Mouse (Mus musculus) hindbrain, postnatal 0 days (tissue): ENCODE measurements around the gene Abca13. TPM values are rescaled to one million over a fixed set of nuclear protein-coding genes. Genes with fewer than 3 reads are reported as not detected.
A peak's percentile ranks its signal among the peaks of the same experiment; 100 is the strongest.

ENCODE experiments used
- ATAC-seq: fragments of 200-750 bp; cut with Nextera tagmentation; 2 replicates; pipeline ENCODE4 v1.8.0; 2017; ENCODE audit warnings: mild to moderate bottlenecking, moderate TSS enrichment, moderate library complexity
- DNase-seq: peaks from one replicate; pipeline ENCODE4 v3.0.0-alpha.2; 2015; ENCODE audit warnings: low spot score
- H3K27ac ChIP-seq: fragments of 300-500 bp; sonication (generic); 2 replicates; pipeline ENCODE4 v1.5.1; 2014; ENCODE audit warnings: mild to moderate bottlenecking
- H3K27me3 ChIP-seq: fragments of 300-500 bp; sonication (generic); 2 replicates; pipeline ENCODE4 v1.6.1; 2014; ENCODE audit warnings: low read length, mixed read lengths; ENCODE audit not compliant: insufficient read depth
- H3K36me3 ChIP-seq: fragments of 300-500 bp; sonication (generic); 2 replicates; pipeline ENCODE4 v1.6.1; 2014; ENCODE audit warnings: low read length, mixed read lengths; ENCODE audit not compliant: insufficient read depth
- H3K4me1 ChIP-seq: fragments of 300-500 bp; sonication (generic); 2 replicates; pipeline ENCODE4 v1.6.1; 2014; ENCODE audit warnings: antibody characterized with exemption, low read length, mixed read lengths; ENCODE audit not compliant: insufficient read depth
- H3K4me2 ChIP-seq: fragments of 300-500 bp; sonication (generic); 2 replicates; pipeline ENCODE4 v1.6.1; 2014; ENCODE audit warnings: low read depth, mild to moderate bottlenecking, low read length, moderate library complexity, mixed read lengths
- H3K4me3 ChIP-seq: fragments of 300-500 bp; sonication (generic); 2 replicates; pipeline ENCODE4 v1.5.1; 2014; ENCODE audit warnings: low read length
- H3K9ac ChIP-seq: fragments of 300-500 bp; sonication (generic); replicated peaks from 2 replicates; pipeline ENCODE4 v1.6.1; 2014; ENCODE audit warnings: mild to moderate bottlenecking, low read length, moderate library complexity, mixed read lengths
- H3K9me3 ChIP-seq: fragments of 300-500 bp; sonication (generic); 2 replicates; pipeline ENCODE4 v1.6.1; 2016; ENCODE audit warnings: low read length, mixed read lengths
- CTCF ChIP-seq: IDR thresholded peaks from 2 replicates; pipeline ENCODE4 v1.5.1; 2016; ENCODE audit warnings: antibody characterized with exemption, control low read depth, low read depth
- WGBS: fragments of 180-500 bp; shearing (Covaris S2); extraction: QIAGEN DNeasy Blood & Tissue Kit; methylation state at CpG from one replicate; pipeline ENCODE4 v1.1.7; 2014; 5-methylcytosine and 5-hydroxymethylcytosine counted together
- polyA plus RNA-seq: library from polyadenylated mRNA; unstranded; fragments of >200 nt; fragmentation: Nextera tagmentation; extraction: Ambion mirVana; gene quantifications from 2 replicates; pipeline ENCODE4 v1.2.1, GENCODE M21; 2015
- total RNA-seq: library from RNA; depleted of rRNA; stranded (reverse); fragments of >200 nt; gene quantifications from 2 replicates; pipeline ENCODE4 v1.2.3, GENCODE M21; 2014

The Abca13 gene
- total and polyA plus RNA-seq, 2 experiments from 2014 or later: 0.04 to 0.05 TPM

- H3K27me3 ChIP-seq: no peaks in the 10 kb centered on the region
- DNase-seq (no peak), ATAC-seq (no peak)
- H3K4me1 ChIP-seq: no peaks in the 10 kb centered on the region
- H3K9me3 ChIP-seq: no peaks in the 10 kb centered on the region
- no peak for TF ChIP-seq CTCF
- no peak overlapping the region for H3K4me3 ChIP-seq
- no peak overlapping the region for H3K4me2 ChIP-seq
- 82% methylated on average over 3 of the region's 3 CpGs for WGBS
- H3K9ac ChIP-seq: no peak overlapping the region
- H3K36me3 ChIP-seq: no peaks in the 10 kb centered on the region
- no peak overlapping the region for H3K27ac ChIP-seq
Observed at GRCm38 (mm10) chr11:9601096-9601495, 409.4 kb downstream of the Abca13 start.

- H3K4me3 ChIP-seq: no peak overlapping the region
- WGBS: 84% methylated on average over 4 of the region's 4 CpGs
- H3K36me3 ChIP-seq: no peaks in the 10 kb centered on the region
- H3K9me3 ChIP-seq: no peaks in the 10 kb centered on the region
- no peak overlapping the region for H3K9ac ChIP-seq
- H3K27ac ChIP-seq: no peak overlapping the region
- ATAC-seq (no peak), DNase-seq (no peak)
- H3K4me1 ChIP-seq: no peaks in the 10 kb centered on the region
- no peak for TF ChIP-seq CTCF
- no peaks in the 10 kb centered on the region for H3K27me3 ChIP-seq
- H3K4me2 ChIP-seq: no peak overlapping the region
Observed at GRCm38 (mm10) chr11:9602137-9602536, 410.4 kb downstream of the Abca13 start.

- no peak overlapping the region for H3K9ac ChIP-seq
- ATAC-seq (no peak), DNase-seq (no peak)
- H3K4me1 ChIP-seq: no peaks in the 10 kb centered on the region
- no peaks in the 10 kb centered on the region for H3K9me3 ChIP-seq
- no peak for TF ChIP-seq CTCF
- H3K27me3 ChIP-seq: no peaks in the 10 kb centered on the region
- no peak overlapping the region for H3K27ac ChIP-seq
- no peak overlapping the region for H3K4me3 ChIP-seq
- no peaks in the 10 kb centered on the region for H3K36me3 ChIP-seq
- H3K4me2 ChIP-seq: no peak overlapping the region
Observed at GRCm38 (mm10) chr11:9608249-9608648, 416.5 kb downstream of the Abca13 start.

- H3K36me3 ChIP-seq: no peaks in the 10 kb centered on the region
- WGBS: 54% methylated on average over 3 of the region's 3 CpGs
- H3K9ac ChIP-seq: no peak overlapping the region
- TF ChIP-seq CTCF: no peak
- no peaks in the 10 kb centered on the region for H3K9me3 ChIP-seq
- DNase-seq: no peak
- no peaks in the 10 kb centered on the region for H3K4me1 ChIP-seq
- no peak overlapping the region for H3K27ac ChIP-seq
- no peak overlapping the region for H3K4me2 ChIP-seq
- ATAC-seq: no peak
- no peaks in the 10 kb centered on the region for H3K27me3 ChIP-seq
- H3K4me3 ChIP-seq: no peak overlapping the region
Observed at GRCm38 (mm10) chr11:9609075-9609474, 417.3 kb downstream of the Abca13 start.

GRCm38 (mm10) chr11:9616133-9616532 lies 424.4 kb downstream of the Abca13 start:
- 44% methylated on average over 2 of the region's 2 CpGs for WGBS
- DNase-seq (no peak), ATAC-seq (no peak)
- H3K9me3 ChIP-seq: no peaks in the 10 kb centered on the region
- TF ChIP-seq CTCF: no peak
- H3K27me3 ChIP-seq: no peaks in the 10 kb centered on the region
- no peaks in the 10 kb centered on the region for H3K4me1 ChIP-seq
- no peak overlapping the region for H3K27ac ChIP-seq
- H3K4me3 ChIP-seq: no peak overlapping the region
- no peaks in the 10 kb centered on the region for H3K36me3 ChIP-seq
- no peak overlapping the region for H3K9ac ChIP-seq
- no peak overlapping the region for H3K4me2 ChIP-seq

- H3K27me3 ChIP-seq: no peaks in the 10 kb centered on the region
- no peaks in the 10 kb centered on the region for H3K36me3 ChIP-seq
- no peak overlapping the region for H3K9ac ChIP-seq
- DNase-seq (peak; percentile 11), ATAC-seq (no peak)
- H3K4me3 ChIP-seq: no peak overlapping the region
- H3K9me3 ChIP-seq: no peaks in the 10 kb centered on the region
- TF ChIP-seq CTCF: no peak
- no peak overlapping the region for H3K27ac ChIP-seq
- 30% methylated on average over 1 of the region's 1 CpGs for WGBS
- H3K4me2 ChIP-seq: no peak overlapping the region
- H3K4me1 ChIP-seq: no peaks in the 10 kb centered on the region
Observed at GRCm38 (mm10) chr11:9616665-9617064, 424.9 kb downstream of the Abca13 start.

GRCm38 (mm10) chr11:9619986-9620385 lies 428.2 kb downstream of the Abca13 start:
- WGBS: 61% methylated on average over 1 of the region's 1 CpGs
- ATAC-seq (no peak), DNase-seq (no peak)
- Histone ChIP-seq H3K27ac (no peak overlapping the region), H3K9ac (no peak overlapping the region), H3K9me3 (no peaks in the 10 kb centered on the region), H3K4me2 (no peak overlapping the region), H3K4me1 (no peaks in the 10 kb centered on the region), H3K36me3 (no peaks in the 10 kb centered on the region), H3K4me3 (no peak overlapping the region), H3K27me3 (no peaks in the 10 kb centered on the region)
- TF ChIP-seq CTCF: no peak
